Mouse (Mus musculus) forebrain, embryonic 10.5 days (tissue): ENCODE data around the gene Krt34. TPM values are rescaled to one million over a fixed set of nuclear protein-coding genes. Genes with fewer than 3 reads are reported as not detected.

Experiments
- DNase-seq: peaks from one replicate; pipeline ENCODE4 v3.0.0-alpha.2; 2017; ENCODE audit warnings: low spot score; ENCODE audit errors: extremely low spot score
- H3K27ac ChIP-seq: fragments of 300-500 bp; sonication (generic); 2 replicates; pipeline ENCODE4 v1.5.1; 2016; ENCODE audit warnings: mild to moderate bottlenecking
- H3K27me3 ChIP-seq: fragments of 300-500 bp; sonication (generic); 2 replicates; pipeline ENCODE4 v1.6.1; 2016; ENCODE audit warnings: mild to moderate bottlenecking; ENCODE audit not compliant: poor library complexity, severe bottlenecking
- H3K36me3 ChIP-seq: fragments of 300-500 bp; sonication (generic); replicated peaks from 2 replicates; pipeline ENCODE4 v1.6.1; 2016; ENCODE audit warnings: mild to moderate bottlenecking, moderate library complexity
- H3K4me1 ChIP-seq: fragments of 300-500 bp; sonication (generic); 2 replicates; pipeline ENCODE4 v1.6.1; 2016
- H3K4me3 ChIP-seq: fragments of 300-500 bp; sonication (generic); 2 replicates; pipeline ENCODE4 v1.5.1; 2016; ENCODE audit warnings: mild to moderate bottlenecking, moderate library complexity
- H3K9me3 ChIP-seq: fragments of 300-500 bp; sonication (generic); 2 replicates; pipeline ENCODE4 v1.6.1; 2016; ENCODE audit warnings: mild to moderate bottlenecking, moderate library complexity
- WGBS: fragments of 180-500 bp; shearing (Covaris S2); methylation state at CpG from one replicate; pipeline ENCODE4 v1.1.7; 2016; 5-methylcytosine and 5-hydroxymethylcytosine counted together
- polyA plus RNA-seq: library from polyadenylated mRNA; unstranded; fragments of >200 nt; fragmentation: Nextera tagmentation; extraction: Ambion mirVana; gene quantifications from 2 replicates; pipeline ENCODE4 v1.2.1, GENCODE M21; 2016

Krt34 gene
- not detected in 2 replicates for polyA plus RNA-seq

DNA sequence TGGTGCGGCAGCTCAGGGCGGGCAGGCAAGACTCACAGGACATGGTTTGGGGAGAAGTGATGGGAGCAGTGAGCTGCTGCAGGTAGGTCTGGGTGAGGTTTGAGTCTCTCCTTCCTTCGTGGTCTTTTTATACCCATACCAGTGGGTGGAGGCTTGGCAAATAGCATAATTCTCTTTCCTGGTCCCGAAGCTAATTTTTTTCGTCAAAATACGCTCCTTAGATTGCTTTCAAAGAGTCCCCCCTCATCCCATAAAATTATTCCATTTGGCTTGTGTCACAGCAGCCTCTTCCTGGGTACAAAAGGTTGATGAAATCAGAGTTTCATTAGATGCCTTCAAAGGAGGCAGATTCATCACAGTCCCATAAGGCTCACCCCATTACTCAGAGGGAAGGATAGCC, at the start of gene Krt34:
Gene Krt34 (minus strand): TSS at position 101 of the 400 bp plus-strand sequence.
- H3K36me3 ChIP-seq: no peaks in the 10 kb centered on the region
- no peaks in the 10 kb centered on the region for H3K27me3 ChIP-seq
- H3K4me3 ChIP-seq: no peak within 1 kb of the TSS
- DNase-seq: no peak
- H3K4me1 ChIP-seq: no peaks in the 10 kb centered on the region
- no peaks in the 10 kb centered on the region for H3K9me3 ChIP-seq
- 90% methylated on average over 6 of the region's 6 CpGs for WGBS
- H3K27ac ChIP-seq: no peak within 1 kb of the TSS

DNA sequence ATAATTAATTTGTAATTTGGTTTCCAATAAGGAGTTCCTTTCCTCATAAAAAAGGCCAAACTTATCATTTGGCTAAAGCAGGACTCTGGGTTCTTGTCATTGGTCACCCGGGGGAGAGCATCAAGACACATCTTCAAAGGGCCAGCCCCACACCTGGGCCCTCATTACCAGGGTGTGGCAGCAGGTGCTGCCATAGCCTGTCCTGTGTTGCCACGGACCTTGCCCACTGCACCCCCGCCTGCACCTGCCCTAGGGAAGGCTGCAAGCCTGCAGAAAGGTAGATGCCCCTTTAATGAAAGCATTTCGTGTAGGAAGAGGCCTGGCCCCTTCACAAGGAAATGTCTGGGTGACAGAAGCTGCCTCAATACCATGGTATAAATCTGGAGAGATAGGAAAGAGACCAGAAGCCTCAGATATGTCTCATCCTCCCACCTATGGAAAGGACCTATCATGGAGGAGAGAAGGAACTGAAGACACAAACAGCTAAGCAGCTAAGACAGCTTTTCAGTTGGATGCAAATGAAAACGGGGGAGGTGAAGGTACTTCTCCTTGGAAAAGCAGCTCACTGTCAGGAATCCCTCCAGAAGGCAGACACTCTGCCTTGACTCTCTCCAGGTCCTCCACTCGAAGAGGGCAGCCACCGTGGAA, 47.1 kb upstream of the Krt34 start:
- WGBS: 70% methylated on average over 7 of the region's 7 CpGs
- Histone ChIP-seq H3K36me3 (no peaks in the 10 kb centered on the region), H3K4me1 (no peaks in the 10 kb centered on the region), H3K27me3 (no peaks in the 10 kb centered on the region), H3K9me3 (0 out of 2 replicates have a peak, but pooled peaks cover 4% of the 10 kb centered on the region), H3K4me3 (no peak overlapping the region), H3K27ac (no peak overlapping the region)
- DNase-seq: no peak

DNA sequence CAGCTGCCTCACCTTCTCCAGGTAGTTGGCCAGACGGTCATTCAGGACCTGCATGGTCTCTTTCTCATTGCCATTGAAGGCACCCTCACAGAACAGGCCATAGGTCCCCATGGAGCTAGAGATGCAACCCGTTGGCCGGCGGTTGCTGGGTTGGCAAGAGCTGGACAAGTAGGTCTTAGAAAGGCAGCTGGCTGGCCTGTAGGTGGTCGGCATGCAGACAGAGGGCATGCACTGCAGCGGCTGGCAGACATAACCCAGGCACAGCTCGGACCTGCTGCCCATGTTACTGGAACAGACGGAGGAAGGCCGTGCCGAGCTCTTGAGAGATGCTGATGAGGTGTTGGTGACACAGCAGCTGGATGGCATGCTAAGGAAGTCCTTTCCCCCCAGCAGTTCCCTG, 46.5 kb upstream of the Krt34 start, which contains the start of gene Krt32:
Gene Krt32 (minus strand): TSS at position 366 of the 400 bp plus-strand sequence.
- H3K27me3 ChIP-seq: no peaks in the 10 kb centered on the region
- WGBS: 93% methylated on average over 10 of the region's 10 CpGs
- H3K36me3 ChIP-seq: no peaks in the 10 kb centered on the region
- no peak for DNase-seq
- no peak within 1 kb of the TSS for H3K4me3 ChIP-seq
- no peak within 1 kb of the TSS for H3K27ac ChIP-seq
- no peaks in the 10 kb centered on the region for H3K4me1 ChIP-seq
- 0 out of 2 replicates have a peak, but pooled peaks cover 4% of the 10 kb centered on the region for H3K9me3 ChIP-seq

DNA sequence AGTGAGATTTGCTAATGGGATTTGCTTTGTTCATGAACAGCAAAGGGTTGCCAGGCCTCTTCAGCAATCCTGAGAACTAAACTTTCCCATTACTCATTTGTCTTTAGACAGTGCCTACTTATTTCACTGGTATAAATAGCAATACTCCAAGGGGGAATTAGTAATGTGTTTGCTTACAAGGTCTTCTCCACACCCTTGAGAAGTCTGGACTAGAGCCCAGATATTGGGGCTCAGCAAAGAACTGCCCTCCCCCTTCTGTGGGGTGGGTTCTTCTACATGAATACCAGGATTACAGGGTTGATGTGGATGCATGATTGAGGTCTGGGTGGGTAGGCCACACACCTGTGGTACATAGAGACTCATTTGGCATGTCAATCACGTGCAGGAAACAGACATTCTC, 32.5 kb upstream of the Krt34 start:
- no peak for DNase-seq
- WGBS: 67% methylated on average over 1 of the region's 1 CpGs
- no peaks in the 10 kb centered on the region for H3K9me3 ChIP-seq
- H3K4me1 ChIP-seq: no peaks in the 10 kb centered on the region
- H3K27me3 ChIP-seq: no peaks in the 10 kb centered on the region
- H3K36me3 ChIP-seq: no peaks in the 10 kb centered on the region
- no peak overlapping the region for H3K4me3 ChIP-seq
- H3K27ac ChIP-seq: no peak overlapping the region

DNA sequence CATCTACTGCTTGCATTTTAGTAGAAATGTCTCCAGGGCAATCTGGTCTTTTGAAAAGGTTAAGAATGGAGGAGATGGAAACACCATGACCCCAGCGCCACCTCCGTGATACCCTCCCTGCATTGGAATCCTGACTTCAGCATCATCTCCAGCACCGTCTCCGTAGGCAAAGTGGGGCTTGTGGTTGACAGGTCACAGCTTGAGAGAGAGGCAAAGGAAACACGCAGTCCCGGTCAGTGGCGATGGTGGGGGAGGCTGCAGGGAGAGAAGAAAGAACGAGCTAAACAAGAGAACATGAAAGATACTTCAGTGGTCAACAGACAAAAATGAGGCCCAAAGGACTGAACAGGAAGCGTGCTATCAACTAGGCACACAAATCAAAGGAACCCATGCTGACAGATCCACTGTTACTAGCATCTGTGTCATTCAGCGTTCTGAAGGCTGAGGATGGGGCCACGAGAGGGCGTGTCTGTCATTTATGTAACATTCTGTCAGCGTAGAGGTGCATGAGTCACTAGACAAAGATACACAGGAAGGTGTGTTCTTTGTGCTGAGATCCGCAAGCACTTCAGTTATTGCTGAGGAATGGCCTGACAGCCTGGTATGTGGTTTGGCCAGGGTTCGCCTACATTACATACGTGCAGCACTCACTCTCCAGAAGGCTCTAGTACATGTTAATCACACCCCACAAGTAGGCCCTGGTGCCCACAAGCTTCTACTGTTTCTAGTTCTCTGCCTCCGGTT, 26.1 kb upstream of the Krt34 start:
- H3K27me3 ChIP-seq: no peaks in the 10 kb centered on the region
- WGBS: 89% methylated on average over 17 of the region's 17 CpGs
- H3K4me1 ChIP-seq: no peaks in the 10 kb centered on the region

DNA sequence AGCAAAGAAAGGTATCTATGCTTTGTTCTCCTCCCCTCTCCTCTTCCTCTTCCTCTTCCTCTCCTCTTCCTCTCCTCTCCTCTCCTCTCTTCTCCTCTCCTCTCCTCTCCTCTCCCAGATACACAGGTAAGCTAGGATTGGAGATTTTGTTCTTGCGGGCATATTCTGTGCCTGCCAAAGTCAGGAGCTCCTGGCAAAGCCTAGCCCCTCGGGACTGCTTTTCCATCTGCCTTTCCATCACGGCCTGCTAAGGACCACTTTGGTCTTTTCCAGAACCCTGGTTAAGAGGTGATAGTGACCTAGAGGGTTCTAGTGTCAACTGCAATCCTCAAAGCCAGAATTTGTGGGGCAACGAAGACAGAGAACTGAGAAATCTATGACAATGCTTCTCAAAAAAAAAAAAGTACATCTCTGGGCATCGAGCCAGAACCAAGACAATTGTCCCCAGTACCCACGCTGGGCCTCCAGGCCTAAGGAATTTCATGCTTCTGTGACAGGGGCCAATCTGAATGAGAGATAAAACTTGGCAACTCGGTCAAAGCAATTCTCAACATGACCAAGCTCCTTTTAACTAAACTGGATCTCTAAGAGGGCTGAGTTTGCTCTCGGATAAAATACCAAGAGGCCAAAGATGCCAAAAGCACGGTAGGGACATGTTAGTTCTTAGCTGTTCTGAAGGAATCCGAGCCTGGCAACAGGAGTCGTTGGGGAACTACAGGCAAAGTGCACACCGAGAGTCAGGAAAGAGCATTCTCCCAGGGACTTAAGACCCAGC, 25.1 kb upstream of the Krt34 start:
- no peaks in the 10 kb centered on the region for H3K27me3 ChIP-seq
- H3K4me1 ChIP-seq: no peaks in the 10 kb centered on the region
- no peaks in the 10 kb centered on the region for H3K9me3 ChIP-seq
- no peak overlapping the region for H3K27ac ChIP-seq
- no peak overlapping the region for H3K4me3 ChIP-seq
- no peak for DNase-seq
- 87% methylated on average over 12 of the region's 12 CpGs for WGBS
- no peaks in the 10 kb centered on the region for H3K36me3 ChIP-seq

More for the DNA sequence above, 26.1 kb upstream of the Krt34 start:
- DNase-seq: no peak
- H3K9me3 ChIP-seq: no peaks in the 10 kb centered on the region
- no peaks in the 10 kb centered on the region for H3K36me3 ChIP-seq
- H3K27ac ChIP-seq: no peak overlapping the region
- H3K4me3 ChIP-seq: no peak overlapping the region

DNA sequence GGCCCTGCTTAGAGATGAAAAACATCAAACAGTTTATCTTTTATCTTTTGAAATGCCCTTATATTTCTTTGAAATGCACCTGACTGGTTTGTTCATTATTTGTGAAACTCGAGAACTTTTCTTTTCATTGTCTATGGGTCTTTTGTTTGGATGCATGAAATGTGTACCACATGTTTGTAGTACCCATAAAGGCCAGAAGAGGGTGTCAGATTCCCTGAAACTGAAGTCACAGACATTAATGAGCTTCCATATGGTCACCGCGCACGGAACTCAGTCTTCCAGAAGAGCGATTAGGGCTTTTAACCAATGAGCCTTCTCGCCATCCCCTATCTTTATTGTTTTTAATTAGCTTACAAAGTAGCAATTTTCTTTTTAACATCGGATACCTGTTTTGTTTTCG, 17.5 kb upstream of the Krt34 start:
- WGBS: 67% methylated on average over 8 of the region's 8 CpGs
- Histone ChIP-seq H3K27me3 (no peaks in the 10 kb centered on the region), H3K27ac (no peak overlapping the region), H3K4me1 (no peaks in the 10 kb centered on the region), H3K36me3 (no peaks in the 10 kb centered on the region), H3K9me3 (no peaks in the 10 kb centered on the region), H3K4me3 (no peak overlapping the region)
- DNase-seq: no peak

DNA sequence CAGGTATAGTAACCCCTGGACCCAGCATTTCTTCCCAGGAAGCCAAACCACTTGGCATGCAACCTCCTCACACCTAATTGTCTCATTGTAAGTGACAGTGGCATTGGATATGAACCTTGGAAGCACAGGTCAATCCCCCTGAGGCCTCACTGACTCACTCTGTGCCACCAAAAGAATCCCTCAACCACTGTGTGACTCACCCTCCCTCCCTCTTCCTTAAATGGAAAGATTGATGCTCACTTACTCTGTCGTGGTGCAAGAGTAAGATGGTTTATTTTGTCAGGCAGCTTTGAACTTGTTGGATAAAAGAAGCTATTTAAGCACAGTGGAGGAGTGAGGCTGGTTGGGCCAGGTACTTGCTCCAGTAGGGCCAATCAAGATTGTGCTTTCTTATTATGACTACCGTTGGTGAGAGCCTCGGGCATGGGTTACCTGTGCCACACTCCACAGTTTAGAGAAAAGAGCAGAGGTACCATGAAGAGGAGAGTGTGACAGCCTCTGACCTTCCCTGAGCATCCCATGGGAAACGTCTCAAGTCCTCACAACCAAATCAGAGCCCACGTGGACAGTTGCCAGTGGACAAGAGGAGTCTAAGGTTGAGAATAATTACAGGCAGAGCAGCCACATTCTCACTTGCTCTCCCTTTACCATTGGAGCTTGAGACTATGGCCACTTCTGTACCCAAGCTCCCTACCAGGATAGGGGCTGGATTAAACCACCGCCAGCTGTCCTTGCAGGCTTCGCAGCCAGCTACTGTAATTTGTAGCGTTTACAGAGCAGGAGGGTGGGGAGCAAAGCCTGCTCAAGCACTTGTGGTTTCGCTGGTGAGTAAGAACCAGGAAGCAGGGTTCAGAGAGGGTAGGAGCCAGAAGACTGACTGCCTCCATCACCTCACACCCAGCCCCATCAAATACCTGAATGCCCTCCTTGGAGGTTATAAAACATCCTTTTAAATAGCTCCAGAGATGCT, 14.6 kb upstream of the Krt34 start:
- Histone ChIP-seq H3K4me1 (no peaks in the 10 kb centered on the region), H3K4me3 (no peak overlapping the region), H3K9me3 (no peaks in the 10 kb centered on the region), H3K36me3 (no peaks in the 10 kb centered on the region), H3K27me3 (no peaks in the 10 kb centered on the region), H3K27ac (no peak overlapping the region)
- 83% methylated on average over 9 of the region's 9 CpGs for WGBS
- no peak for DNase-seq

DNA sequence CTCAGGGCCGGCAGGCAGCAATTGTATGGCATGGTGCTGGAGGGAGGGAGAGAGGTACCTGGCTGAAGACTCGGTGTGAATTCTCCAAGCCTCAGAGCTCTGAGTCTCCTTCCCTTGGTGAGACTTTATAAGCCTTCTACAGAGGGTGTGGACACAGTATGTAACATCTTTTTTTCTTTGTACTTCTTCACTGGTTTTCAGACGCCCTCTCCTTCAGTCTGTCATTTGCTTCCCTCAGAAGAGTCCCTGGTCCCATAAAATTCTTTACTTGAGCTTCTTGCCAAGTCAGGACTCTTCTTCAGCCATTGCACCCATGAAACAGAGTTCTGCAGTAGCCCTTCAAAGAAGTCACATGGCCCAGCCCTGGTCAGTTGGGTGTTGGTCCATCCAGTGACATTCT, 9.1 kb upstream of the Krt34 start, which contains the start of gene Krt31:
Gene Krt31 (minus strand): TSS at position 101 of the 400 bp plus-strand sequence.
- Histone ChIP-seq H3K4me3 (no peak within 1 kb of the TSS), H3K36me3 (no peaks in the 10 kb centered on the region), H3K27me3 (no peaks in the 10 kb centered on the region), H3K9me3 (no peaks in the 10 kb centered on the region), H3K27ac (no peak within 1 kb of the TSS), H3K4me1 (no peaks in the 10 kb centered on the region)
- no peak for DNase-seq
- WGBS: 91% methylated on average over 3 of the region's 3 CpGs

DNA sequence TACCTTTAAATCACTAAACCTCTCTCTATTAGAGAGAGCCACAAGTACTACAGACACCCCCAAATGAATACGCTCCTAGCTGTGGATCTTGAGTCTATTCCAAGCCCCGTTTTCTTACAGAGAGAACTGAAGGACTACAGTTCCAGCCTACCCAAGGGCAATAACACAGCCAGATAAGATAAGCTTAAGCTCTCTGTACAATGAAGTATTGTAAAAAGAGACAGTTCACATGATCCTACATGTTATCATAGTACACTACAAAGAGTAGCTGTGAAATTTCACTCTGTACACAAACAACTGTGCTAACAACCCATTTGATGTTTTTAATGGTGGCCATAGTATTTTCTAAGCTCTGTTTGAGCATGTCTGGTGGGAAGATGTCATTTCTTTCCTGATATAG, 5.8 kb upstream of the Krt34 start:
- no peak for DNase-seq
- no peaks in the 10 kb centered on the region for H3K36me3 ChIP-seq
- no peak overlapping the region for H3K27ac ChIP-seq
- no peaks in the 10 kb centered on the region for H3K9me3 ChIP-seq
- no peak overlapping the region for H3K4me3 ChIP-seq
- H3K4me1 ChIP-seq: no peaks in the 10 kb centered on the region
- 89% methylated on average over 2 of the region's 2 CpGs for WGBS
- no peaks in the 10 kb centered on the region for H3K27me3 ChIP-seq

DNA sequence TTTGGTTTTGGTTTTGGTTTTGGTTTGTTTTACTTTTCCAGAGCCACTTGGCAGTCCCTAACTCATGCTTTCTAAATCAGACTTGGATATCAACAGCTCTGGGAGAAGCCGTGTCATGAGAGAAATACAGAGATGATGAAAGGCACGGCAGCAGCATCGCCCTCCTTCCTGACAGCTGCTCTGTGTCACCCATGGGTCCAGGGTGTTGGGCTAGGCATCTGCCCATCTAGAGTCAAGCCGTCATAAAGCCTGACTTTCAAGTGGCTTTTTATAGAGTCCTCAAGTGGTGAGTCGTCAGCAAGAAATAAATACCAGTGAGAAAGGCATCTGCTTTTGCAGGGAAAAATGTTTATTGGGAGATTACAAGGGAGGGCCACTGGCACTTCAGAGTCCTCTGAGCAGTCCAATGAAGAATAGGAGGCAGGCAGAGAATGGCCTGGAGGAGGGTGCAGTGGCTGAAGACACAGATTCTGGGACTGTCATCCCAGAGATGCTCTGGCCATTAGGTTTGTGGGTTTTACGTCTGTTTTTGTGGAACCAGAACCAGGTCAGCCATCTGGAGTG, 5.0 kb upstream of the Krt34 start:
- DNase-seq: no peak
- Histone ChIP-seq H3K4me1 (no peaks in the 10 kb centered on the region), H3K36me3 (no peaks in the 10 kb centered on the region)

DNA sequence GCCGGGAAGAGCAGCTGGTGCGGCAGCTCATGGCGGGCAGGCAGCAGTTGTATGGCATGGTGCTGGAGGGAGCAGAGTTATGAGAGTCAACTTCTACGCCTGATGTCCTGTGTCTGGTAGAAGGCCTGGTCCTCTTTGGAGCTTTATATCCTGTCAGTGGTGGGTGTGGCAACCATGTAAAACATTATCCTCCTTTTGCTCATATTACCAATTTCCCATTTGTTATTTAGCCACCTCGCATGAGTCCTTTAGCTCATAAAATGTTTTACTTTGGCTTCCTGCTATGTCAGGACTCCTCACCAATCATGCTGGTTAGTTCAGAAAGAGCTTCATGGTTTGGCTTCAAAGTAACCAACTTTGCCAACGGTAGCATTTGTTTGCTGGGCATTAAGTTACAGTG, 11.6 kb downstream of the Krt34 start, which contains the start of gene Krt33b:
Gene Krt33b (minus strand): TSS at position 101 of the 400 bp plus-strand sequence.
- no peaks in the 10 kb centered on the region for H3K27me3 ChIP-seq
- H3K27ac ChIP-seq: no peak within 1 kb of the TSS
- 94% methylated on average over 6 of the region's 6 CpGs for WGBS
- no peaks in the 10 kb centered on the region for H3K4me1 ChIP-seq
- no peak for DNase-seq
- no peaks in the 10 kb centered on the region for H3K36me3 ChIP-seq
- no peaks in the 10 kb centered on the region for H3K9me3 ChIP-seq
- H3K4me3 ChIP-seq: no peak within 1 kb of the TSS

More for the DNA sequence above, 5.0 kb upstream of the Krt34 start:
- H3K9me3 ChIP-seq: no peaks in the 10 kb centered on the region
- no peak overlapping the region for H3K27ac ChIP-seq
- H3K4me3 ChIP-seq: no peak overlapping the region
- no peaks in the 10 kb centered on the region for H3K27me3 ChIP-seq
- WGBS: 92% methylated on average over 6 of the region's 6 CpGs
